Mouse (Mus musculus) liver, embryonic 12.5 days (tissue): ENCODE data around the gene Pnp2. TPM values are rescaled to one million over a fixed set of nuclear protein-coding genes. Genes with fewer than 3 reads are reported as not detected.
"Not testable (repeated sequence)": the region's sequence is repeated elsewhere in the genome, so short reads cannot be mapped to it uniquely, and the experiment has no call there.

Experiments
- ATAC-seq: fragments of 200-750 bp; cut with Nextera tagmentation; 2 replicates; pipeline ENCODE4 v1.8.0; 2017; ENCODE audit warnings: moderate number of reproducible peaks, mild to moderate bottlenecking, moderate library complexity
- H3K27ac ChIP-seq: fragments of 300-500 bp; sonication (generic); 2 replicates; pipeline ENCODE4 v1.5.1; 2016; ENCODE audit warnings: mild to moderate bottlenecking
- H3K27me3 ChIP-seq: fragments of 300-500 bp; sonication (generic); replicated peaks from 2 replicates; pipeline ENCODE4 v1.6.1; 2016; ENCODE audit warnings: mild to moderate bottlenecking, moderate library complexity
- H3K36me3 ChIP-seq: fragments of 300-500 bp; sonication (generic); 2 replicates; pipeline ENCODE4 v1.6.1; 2016; ENCODE audit warnings: mild to moderate bottlenecking, moderate library complexity
- H3K4me1 ChIP-seq: fragments of 300-500 bp; sonication (generic); 2 replicates; pipeline ENCODE4 v1.6.1; 2016
- H3K4me2 ChIP-seq: fragments of 300-500 bp; sonication (generic); 2 replicates; pipeline ENCODE4 v1.6.1; 2016; ENCODE audit warnings: mild to moderate bottlenecking, moderate library complexity
- H3K4me3 ChIP-seq: fragments of 300-500 bp; sonication (generic); 2 replicates; pipeline ENCODE4 v1.5.1; 2016; ENCODE audit warnings: mild to moderate bottlenecking, moderate library complexity
- H3K9ac ChIP-seq: fragments of 300-500 bp; sonication (generic); 2 replicates; pipeline ENCODE4 v1.6.1; 2016; ENCODE audit warnings: mild to moderate bottlenecking, moderate library complexity
- H3K9me3 ChIP-seq: fragments of 300-500 bp; sonication (generic); replicated peaks from 2 replicates; pipeline ENCODE4 v1.6.1; 2016; ENCODE audit warnings: mild to moderate bottlenecking, moderate library complexity
- WGBS: fragments of 180-500 bp; shearing (Covaris S2); methylation state at CpG from one replicate; pipeline ENCODE4 v1.1.7; 2016; ENCODE audit not compliant: insufficient replicate concordance; 5-methylcytosine and 5-hydroxymethylcytosine counted together
- polyA plus RNA-seq: library from polyadenylated mRNA; unstranded; fragments of >200 nt; fragmentation: Nextera tagmentation; extraction: Ambion mirVana; gene quantifications from 2 replicates; pipeline ENCODE4 v1.2.1, GENCODE M21; 2016

Pnp2 gene
- polyA plus RNA-seq = 4.0 and 4.3 TPM in 2 replicates

- Histone ChIP-seq H3K4me2 (peak within 1 kb of the TSS; percentile 61), H3K9ac (peak within 1 kb of the TSS; percentile 46), H3K27ac (peak within 1 kb of the TSS; percentile 76), H3K4me1 (peaks cover 29% of the 10 kb centered on the region), H3K4me3 (peak within 1 kb of the TSS; percentile 45), H3K36me3 (peaks cover 24% of the 10 kb centered on the region)
- not testable (repeated sequence) for H3K9me3 ChIP-seq, H3K27me3 ChIP-seq
- peak; percentile 79 for ATAC-seq
- 16% methylated on average over 19 of the region's 19 CpGs for WGBS
These were observed at the start of gene Pnp2 for GRCm38 (mm10) chr14:50955942-50956508. Gene Pnp2, plus strand, starts transcription at chr14:50955992.

GRCm38 (mm10) chr14:50908126-50908525 is 47.7 kb upstream of the Pnp2 start:
- Histone ChIP-seq H3K4me1 (peaks cover 9% of the 10 kb centered on the region), H3K27me3 (no peaks in the 10 kb centered on the region), H3K9ac (no peak overlapping the region), H3K4me3 (no peak overlapping the region), H3K27ac (no peak overlapping the region), H3K36me3 (peaks cover 10% of the 10 kb centered on the region), H3K9me3 (no peaks in the 10 kb centered on the region), H3K4me2 (no peak overlapping the region)
- 63% methylated on average over 4 of the region's 4 CpGs for WGBS
- ATAC-seq = no peak

GRCm38 (mm10) chr14:50911356-50911755 is 44.4 kb upstream of the Pnp2 start:
- peaks cover 40% of the 10 kb centered on the region for H3K36me3 ChIP-seq
- no peak overlapping the region for H3K9ac ChIP-seq
- ATAC-seq = no peak
- no peak overlapping the region for H3K27ac ChIP-seq
- H3K4me3 ChIP-seq = no peak overlapping the region
- H3K4me2 ChIP-seq = no peak overlapping the region
- no peaks in the 10 kb centered on the region for H3K4me1 ChIP-seq
- no peaks in the 10 kb centered on the region for H3K9me3 ChIP-seq
- H3K27me3 ChIP-seq = no peaks in the 10 kb centered on the region
- 50% methylated on average over 3 of the region's 3 CpGs for WGBS

- Histone ChIP-seq H3K4me3 (peak overlapping the region; percentile 81), H3K36me3 (peaks cover 53% of the 10 kb centered on the region), H3K9ac (peak overlapping the region; percentile 78), H3K27ac (peak overlapping the region; percentile 93; the same call in 1 of the 2 replicates), H3K4me2 (peak overlapping the region; percentile 96), H3K4me1 (peaks cover 35% of the 10 kb centered on the region)
- not testable (repeated sequence) for H3K9me3 ChIP-seq, H3K27me3 ChIP-seq, ATAC-seq
- WGBS = 74% methylated on average over 1 of the region's 1 CpGs
These were observed 32.4 kb upstream of the Pnp2 start for GRCm38 (mm10) chr14:50923437-50923836.

- under 1% methylated on average over 57 of the region's 57 CpGs for WGBS
- peak within 1 kb of the TSS; percentile 81 for H3K4me3 ChIP-seq
- H3K27me3 ChIP-seq = no peaks in the 10 kb centered on the region
- peak within 1 kb of the TSS; percentile 78 for H3K9ac ChIP-seq
- H3K4me2 ChIP-seq = peak within 1 kb of the TSS; percentile 96
- peak; percentile 92 for ATAC-seq
- no peaks in the 10 kb centered on the region for H3K9me3 ChIP-seq
- peak within 1 kb of the TSS; percentile 93 for H3K27ac ChIP-seq
- H3K36me3 ChIP-seq = peaks cover 55% of the 10 kb centered on the region
- H3K4me1 ChIP-seq = peaks cover 45% of the 10 kb centered on the region
These were observed 31.3 kb upstream of the Pnp2 start, which contains the start of the genes Osgep and Apex1 for GRCm38 (mm10) chr14:50924281-50925064. Gene Osgep, minus strand, starts transcription at chr14:50924893. Gene Apex1, plus strand, starts transcription at chr14:50924968.

- ATAC-seq = peak; percentile 65
- Histone ChIP-seq H3K27me3 (no peaks in the 10 kb centered on the region), H3K9me3 (no peaks in the 10 kb centered on the region), H3K9ac (peak overlapping the region; percentile 78), H3K4me1 (peaks cover 53% of the 10 kb centered on the region), H3K4me3 (peak overlapping the region; percentile 81), H3K27ac (peak overlapping the region; percentile 93), H3K36me3 (peaks cover 47% of the 10 kb centered on the region), H3K4me2 (peak overlapping the region; percentile 96)
- WGBS = 1% methylated on average over 38 of the region's 38 CpGs
These were observed 30.5 kb upstream of the Pnp2 start for GRCm38 (mm10) chr14:50925111-50925920.

GRCm38 (mm10) chr14:50927366-50927765 is 28.4 kb upstream of the Pnp2 start:
- H3K27me3 ChIP-seq = no peaks in the 10 kb centered on the region
- H3K27ac ChIP-seq = no peak overlapping the region; the same call in 1 of the 2 replicates
- no peak overlapping the region for H3K4me2 ChIP-seq
- H3K4me3 ChIP-seq = no peak overlapping the region
- peaks cover 64% of the 10 kb centered on the region for H3K4me1 ChIP-seq
- 77% methylated on average over 3 of the region's 3 CpGs for WGBS
- peaks cover 38% of the 10 kb centered on the region for H3K36me3 ChIP-seq
- H3K9ac ChIP-seq = no peak overlapping the region
- H3K9me3 ChIP-seq = no peaks in the 10 kb centered on the region
- no peak for ATAC-seq

GRCm38 (mm10) chr14:50929951-50930350 is 25.8 kb upstream of the Pnp2 start:
- Histone ChIP-seq H3K27ac (peak overlapping the region; percentile 94), H3K4me3 (peak overlapping the region; percentile 93), H3K9me3 (no peaks in the 10 kb centered on the region), H3K27me3 (no peaks in the 10 kb centered on the region), H3K9ac (peak overlapping the region; percentile 97), H3K4me2 (peak overlapping the region; percentile 94), H3K36me3 (peaks cover 38% of the 10 kb centered on the region), H3K4me1 (peaks cover 54% of the 10 kb centered on the region)
- WGBS = 10% methylated on average over 10 of the region's 10 CpGs
- ATAC-seq = no peak

GRCm38 (mm10) chr14:50930377-50930753 is 25.4 kb upstream of the Pnp2 start:
- Histone ChIP-seq H3K9ac (peak overlapping the region; percentile 97), H3K27me3 (no peaks in the 10 kb centered on the region), H3K36me3 (peaks cover 38% of the 10 kb centered on the region), H3K27ac (peak overlapping the region; percentile 94), H3K4me3 (peak overlapping the region; percentile 93), H3K4me2 (peak overlapping the region; percentile 94), H3K4me1 (peaks cover 50% of the 10 kb centered on the region), H3K9me3 (no peaks in the 10 kb centered on the region)
- ATAC-seq = peak; percentile 64
- WGBS = under 1% methylated on average over 38 of the region's 38 CpGs

- Histone ChIP-seq H3K4me1 (peaks cover 45% of the 10 kb centered on the region), H3K9ac (peak within 1 kb of the TSS; percentile 97), H3K9me3 (no peaks in the 10 kb centered on the region), H3K36me3 (peaks cover 36% of the 10 kb centered on the region), H3K27ac (peak within 1 kb of the TSS; percentile 94), H3K4me3 (peak within 1 kb of the TSS; percentile 93), H3K4me2 (peak within 1 kb of the TSS; percentile 94), H3K27me3 (no peaks in the 10 kb centered on the region)
- ATAC-seq = peak; percentile 98
- WGBS = under 1% methylated on average over 68 of the region's 68 CpGs
These were observed 24.9 kb upstream of the Pnp2 start, which contains the start of the genes Pip4p1 and Pnp for GRCm38 (mm10) chr14:50930754-50931492. Gene Pip4p1, minus strand, starts transcription at chr14:50930856. Gene Pnp, plus strand, starts transcription at chr14:50931082.

GRCm38 (mm10) chr14:50931493-50932020 is 24.2 kb upstream of the Pnp2 start:
- Histone ChIP-seq H3K9ac (peak overlapping the region; percentile 76), H3K9me3 (no peaks in the 10 kb centered on the region), H3K4me2 (peak overlapping the region; percentile 94), H3K4me3 (peak overlapping the region; percentile 93), H3K27ac (peak overlapping the region; percentile 94), H3K27me3 (no peaks in the 10 kb centered on the region), H3K36me3 (peaks cover 30% of the 10 kb centered on the region), H3K4me1 (peaks cover 38% of the 10 kb centered on the region)
- no peak for ATAC-seq
- 11% methylated on average over 12 of the region's 12 CpGs for WGBS
